Mouse (Mus musculus): ENCODE measurements around the gene Gm28308.

DNA sequence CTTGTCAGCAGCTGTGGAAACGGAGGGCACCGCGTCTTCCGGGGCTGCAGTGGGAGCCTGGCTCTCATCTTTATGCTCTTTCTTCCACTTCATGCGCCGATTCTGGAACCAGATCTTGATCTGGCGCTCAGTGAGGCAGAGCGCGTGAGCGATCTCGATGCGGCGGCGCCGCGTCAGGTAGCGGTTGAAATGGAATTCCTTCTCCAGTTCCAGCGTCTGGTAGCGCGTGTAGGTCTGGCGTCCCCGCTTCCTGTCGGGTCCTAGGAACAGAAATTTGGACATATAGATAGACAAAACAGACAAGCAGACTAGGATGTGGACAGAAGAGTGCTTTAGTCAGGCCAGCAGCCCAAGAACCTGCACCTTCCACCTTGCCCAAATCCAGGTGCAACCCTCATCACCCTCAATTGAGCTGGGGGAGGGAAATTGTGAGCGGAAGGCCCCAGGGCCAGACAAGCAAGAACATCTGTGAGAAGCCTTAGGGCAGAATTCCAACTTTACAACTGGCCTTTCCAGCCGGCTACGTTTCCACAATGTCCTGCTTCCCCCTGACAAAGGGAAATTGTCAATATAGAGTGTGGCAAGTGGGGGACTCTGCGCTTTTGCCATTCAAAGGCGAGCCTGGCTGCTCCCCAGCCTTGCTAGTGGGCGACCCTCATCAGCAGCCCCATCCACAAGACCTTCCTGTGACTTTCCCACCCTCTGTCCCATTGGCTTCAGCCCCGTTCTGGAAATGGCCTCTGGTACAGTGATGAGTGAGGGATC, 2.8 kb upstream of the Gm28308 start:
- TF ChIP-seq JUND (conservative IDR thresholded peaks at IDR 0.05; ENCODE audit: low read depth, low read length) (no peak), CTCF (conservative IDR thresholded peaks at IDR 0.05 in 1 of 2, IDR thresholded peaks at IDR 0.05 in 1 of 2; ENCODE audit: low read depth in 2 of 2, low read length in 2 of 2) (no peak), EP300 (IDR thresholded peaks at IDR 0.05; ENCODE audit: low read length) (no peak), TBP (conservative IDR thresholded peaks at IDR 0.05; ENCODE audit: low read depth, low read length) (no peak), POLR2A (IDR thresholded peaks at IDR 0.05; ENCODE audit: low read depth, low read length) (no peak), TCF12 (IDR thresholded peaks at IDR 0.05; ENCODE audit: low read depth, low read length) (no peak), RAD21 (IDR thresholded peaks at IDR 0.05; ENCODE audit: low read depth, low read length) (no peak), HCFC1 (IDR thresholded peaks at IDR 0.05; ENCODE audit: low read depth, low read length) (no peak), NRF1 (IDR thresholded peaks at IDR 0.05; ENCODE audit: low read depth, low read length) (no peak), CHD2 (IDR thresholded peaks at IDR 0.05; ENCODE audit: low read length) (no peak), MAX (IDR thresholded peaks at IDR 0.05; ENCODE audit: low read length) (no peak), IRF4 (IDR thresholded peaks at IDR 0.05; ENCODE audit: low read depth, low read length) (no peak), E2F4 (IDR thresholded peaks at IDR 0.05; ENCODE audit: insufficient replicate concordance, low read depth, low read length) (no peak)
